ENCODE assay signal across 8 mouse cellular contexts in the genomic region with DNA sequence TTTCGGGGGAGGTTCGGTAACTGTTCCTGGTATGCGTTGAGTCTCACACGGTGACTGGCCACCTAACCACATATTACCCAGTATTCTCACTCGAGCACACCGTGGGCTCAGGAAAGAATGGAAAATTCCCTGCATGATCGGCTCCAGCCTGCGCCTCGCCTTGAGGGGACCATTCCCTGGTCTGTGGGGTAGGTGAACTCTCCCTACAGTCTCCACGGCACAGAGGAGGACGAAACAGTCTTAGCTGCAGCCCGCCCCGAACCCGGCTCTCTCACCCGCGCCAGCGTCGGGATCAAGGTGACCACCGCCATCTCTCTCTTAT. TPM values are rescaled to one million over a fixed set of nuclear protein-coding genes. Genes with fewer than 3 reads are reported as not detected.
DNase-seq lines count a peak whose midpoint lies in the region; ATAC-seq and TF ChIP-seq lines count a peak whose summit lies in the region.

No protein-coding gene starts in this region.

- H3K9me3 ChIP-seq in hindbrain, embryonic 13.5 days: no peaks in the 10 kb centered on the region
- H3K9me3 ChIP-seq in midbrain, embryonic 14.5 days (ENCODE audit: control insufficient read depth, low read length): no peaks in the 10 kb centered on the region

- WGBS in kidney, adult 2 months: under 1% methylated on average over 19 of the region's 19 CpGs
- under 1% methylated on average over 19 of the region's 19 CpGs for WGBS in bone marrow, adult 2 months
- 1% methylated on average over 19 of the region's 19 CpGs for WGBS in hindbrain, embryonic 13.5 days
- WGBS in midbrain, embryonic 14.5 days: under 1% methylated on average over 19 of the region's 19 CpGs

- peak overlapping the region; percentile 99 for H3K9ac ChIP-seq in hindbrain, embryonic 13.5 days
- H3K9ac ChIP-seq in midbrain, embryonic 14.5 days (replicated peaks; ENCODE audit: low read length): peak overlapping the region; percentile 94

- peak overlapping the region; percentile 77 for H3K4me2 ChIP-seq in hindbrain, embryonic 13.5 days
- peak overlapping the region; percentile 75 for H3K4me2 ChIP-seq in midbrain, embryonic 14.5 days (ENCODE audit: low read length)

- H3K27me3 ChIP-seq in kidney, adult 2 months (replicated peaks; ENCODE audit: control insufficient read depth, insufficient read depth, low read length): no peaks in the 10 kb centered on the region
- no peaks in the 10 kb centered on the region for H3K27me3 ChIP-seq in hindbrain, embryonic 13.5 days
- no peaks in the 10 kb centered on the region for H3K27me3 ChIP-seq in midbrain, embryonic 14.5 days (ENCODE audit: control insufficient read depth, insufficient read depth, low read length)

- ATAC-seq in hindbrain, embryonic 13.5 days (ENCODE audit: low FRiP score): no peak; the same call in 1 of the 2 replicates
- no peak for ATAC-seq in midbrain, embryonic 14.5 days (ENCODE audit: low FRiP score, low TSS enrichment)
- ATAC-seq in inflammation-experienced regulatory T-cells, adult 6 months: no peak

- TF ChIP-seq CTCF in kidney, adult 2 months (conservative IDR thresholded peaks at IDR 0.05; ENCODE audit: insufficient read depth, insufficient read length, low read depth, low read length): no peak
- no peak for TF ChIP-seq CTCF in bone marrow, adult 2 months (IDR thresholded peaks at IDR 0.05; ENCODE audit: control insufficient read depth, insufficient read depth, low read length)

- peak overlapping the region; percentile 78 for H3K4me3 ChIP-seq in kidney, adult 2 months (ENCODE audit: insufficient read depth, low read depth, low read length)
- H3K4me3 ChIP-seq in bone marrow, adult 2 months (replicated peaks; ENCODE audit: control insufficient read depth, low read depth, low read length): peak overlapping the region; percentile 100
- peak overlapping the region; percentile 96 for H3K4me3 ChIP-seq in hindbrain, embryonic 13.5 days
- H3K4me3 ChIP-seq in midbrain, embryonic 14.5 days (replicated peaks; ENCODE audit: low read depth, low read length): peak overlapping the region; percentile 96

- peaks cover 18% of the 10 kb centered on the region for H3K4me1 ChIP-seq in kidney, adult 2 months (ENCODE audit: control insufficient read depth, insufficient read depth, low read length)
- H3K4me1 ChIP-seq in bone marrow, adult 2 months (ENCODE audit: control insufficient read depth, insufficient read depth, low read length): peaks cover 1% of the 10 kb centered on the region
- H3K4me1 ChIP-seq in hindbrain, embryonic 13.5 days (replicated peaks): peaks cover 38% of the 10 kb centered on the region
- peaks cover 17% of the 10 kb centered on the region for H3K4me1 ChIP-seq in midbrain, embryonic 14.5 days (ENCODE audit: control insufficient read depth, insufficient read depth, low read length)

- DNase-seq in kidney, adult 2 months: no peak
- DNase-seq in kidney, postnatal 36 days: no peak
- DNase-seq in midbrain, embryonic 14.5 days: no peak
- DNase-seq in c-Kit-positive CD71-positive TER-119-positive erythroid progenitor cells, embryonic 14.5 days (ENCODE audit: low spot score): no peak
- no peak for DNase-seq in spleen, postnatal 36 days (ENCODE audit: low spot score in 2 of 2)

- H3K27ac ChIP-seq in kidney, adult 2 months (ENCODE audit: insufficient read depth, low read depth, low read length): peak overlapping the region; percentile 79
- peak overlapping the region; percentile 98 for H3K27ac ChIP-seq in bone marrow, adult 2 months (ENCODE audit: control insufficient read depth, insufficient read depth, low read depth, low read length, poor library complexity)
- peak overlapping the region; percentile 98 for H3K27ac ChIP-seq in hindbrain, embryonic 13.5 days
- H3K27ac ChIP-seq in midbrain, embryonic 14.5 days (replicated peaks; ENCODE audit: low read depth, low read length): peak overlapping the region; percentile 94

- TF ChIP-seq POLR2A in kidney, adult 2 months (IDR thresholded peaks at IDR 0.05; ENCODE audit: low read depth, low read length): no peak
- no peak for TF ChIP-seq POLR2A in bone marrow, adult 2 months (IDR thresholded peaks at IDR 0.05; ENCODE audit: borderline replicate concordance, control insufficient read depth, low read depth, low read length)

- peaks cover 2% of the 10 kb centered on the region; the same call in 1 of the 2 replicates for H3K36me3 ChIP-seq in kidney, adult 2 months (ENCODE audit: control insufficient read depth, insufficient read depth, low read length)
- peaks cover 12% of the 10 kb centered on the region; the same call in 1 of the 2 replicates for H3K36me3 ChIP-seq in hindbrain, embryonic 13.5 days
- peaks cover 10% of the 10 kb centered on the region for H3K36me3 ChIP-seq in midbrain, embryonic 14.5 days (ENCODE audit: control insufficient read depth, insufficient read depth, low read length)

RNA-seq across cellular contexts. Expression of a gene that starts 0.3 kb away (rescaled TPM):
- 25.7 and 28.9 TPM in 2 replicates for polyA plus RNA-seq in kidney, adult 2 months (2012; rRNA removed)
- polyA plus RNA-seq in bone marrow, adult 2 months (2011; ENCODE audit: insufficient read depth, insufficient read length, low replicate concordance, missing spikeins): 46.7 and 87.1 TPM in 2 replicates
- 49.0 and 52.8 TPM in 2 replicates for polyA plus RNA-seq in hindbrain, embryonic 13.5 days (2015; fragmentation: Nextera tagmentation; extraction: Ambion mirVana)
- polyA plus RNA-seq in midbrain, embryonic 14.5 days (2014; fragmentation: Nextera tagmentation; extraction: Ambion mirVana): 52.9 and 66.0 TPM in 2 replicates
- 10 to 100 TPM; 44.3 to 78.6 (median 67.6) TPM for polyA plus RNA-seq in inflammation-experienced regulatory T-cells, adult 6 months (2017; shearing (Covaris generic))

RNA-seq across cellular contexts. Expression of a gene that starts 1.2 kb away (rescaled TPM):
- 31.1 and 33.1 TPM in 2 replicates for polyA plus RNA-seq in kidney, adult 2 months (2012; rRNA removed)
- polyA plus RNA-seq in bone marrow, adult 2 months (2011; ENCODE audit: insufficient read depth, insufficient read length, low replicate concordance, missing spikeins): 23.6 and 31.2 TPM in 2 replicates
- polyA plus RNA-seq in hindbrain, embryonic 13.5 days (2015; fragmentation: Nextera tagmentation; extraction: Ambion mirVana): 67.6 and 69.1 TPM in 2 replicates
- 67.6 and 69.6 TPM in 2 replicates for polyA plus RNA-seq in midbrain, embryonic 14.5 days (2014; fragmentation: Nextera tagmentation; extraction: Ambion mirVana)
- polyA plus RNA-seq in inflammation-experienced regulatory T-cells, adult 6 months (2017; shearing (Covaris generic)): 10 to 100 TPM; 87.1 to 95.9 (median 94.8) TPM

RNA-seq across cellular contexts. Expression of a gene that starts 31.3 kb away (rescaled TPM):
- 32.0 and 33.1 TPM in 2 replicates for polyA plus RNA-seq in kidney, adult 2 months (2012; rRNA removed)
- polyA plus RNA-seq in bone marrow, adult 2 months (2011; ENCODE audit: insufficient read depth, insufficient read length, low replicate concordance, missing spikeins): 18.5 and 25.1 TPM in 2 replicates
- 50.5 and 55.3 TPM in 2 replicates for polyA plus RNA-seq in hindbrain, embryonic 13.5 days (2015; fragmentation: Nextera tagmentation; extraction: Ambion mirVana)
- 60.0 and 65.8 TPM in 2 replicates for polyA plus RNA-seq in midbrain, embryonic 14.5 days (2014; fragmentation: Nextera tagmentation; extraction: Ambion mirVana)
- polyA plus RNA-seq in inflammation-experienced regulatory T-cells, adult 6 months (2017; shearing (Covaris generic)): 10 to 100 TPM in 1 of 3 experiments, 1 to 10 TPM in 2; 5.3 to 11.9 (median 9.8) TPM

RNA-seq across cellular contexts. Expression of a gene that starts 42.0 kb away (rescaled TPM):
- polyA plus RNA-seq in kidney, adult 2 months (2012; rRNA removed): 0.37 and 0.66 TPM in 2 replicates
- 1.00 and 2.9 TPM in 2 replicates for polyA plus RNA-seq in bone marrow, adult 2 months (2011; ENCODE audit: insufficient read depth, insufficient read length, low replicate concordance, missing spikeins)
- polyA plus RNA-seq in hindbrain, embryonic 13.5 days (2015; fragmentation: Nextera tagmentation; extraction: Ambion mirVana): 1.1 and 3.0 TPM in 2 replicates
- polyA plus RNA-seq in midbrain, embryonic 14.5 days (2014; fragmentation: Nextera tagmentation; extraction: Ambion mirVana): 1.4 and 1.6 TPM in 2 replicates
- polyA plus RNA-seq in inflammation-experienced regulatory T-cells, adult 6 months (2017; shearing (Covaris generic)): under 1 TPM in 2 of 3 experiments, not detected in 1; 0.30 to 0.73 TPM

RNA-seq across cellular contexts. Expression of a gene that starts 52.2 kb away (rescaled TPM):
- 40.7 and 44.1 TPM in 2 replicates for polyA plus RNA-seq in kidney, adult 2 months (2012; rRNA removed)
- polyA plus RNA-seq in bone marrow, adult 2 months (2011; ENCODE audit: insufficient read depth, insufficient read length, low replicate concordance, missing spikeins): 17.7 and 34.4 TPM in 2 replicates
- 16.2 and 17.2 TPM in 2 replicates for polyA plus RNA-seq in hindbrain, embryonic 13.5 days (2015; fragmentation: Nextera tagmentation; extraction: Ambion mirVana)
- polyA plus RNA-seq in midbrain, embryonic 14.5 days (2014; fragmentation: Nextera tagmentation; extraction: Ambion mirVana): 17.8 and 20.5 TPM in 2 replicates
- 10 to 100 TPM; 31.7 to 42.7 (median 34.1) TPM for polyA plus RNA-seq in inflammation-experienced regulatory T-cells, adult 6 months (2017; shearing (Covaris generic))
